Mouse (Mus musculus): ENCODE data around the gene St6galnac5. TPM values are rescaled to one million over a fixed set of nuclear protein-coding genes. Genes with fewer than 3 reads are reported as not detected.
A peak's percentile ranks its signal among the peaks of the same experiment; 100 is the strongest.

The St6galnac5 gene
- polyA plus RNA-seq (2015; fragmentation: Nextera tagmentation; extraction: Ambion mirVana) = 0.95 and 1.5 TPM in 2 replicates

- Histone ChIP-seq H3K27ac (ENCODE audit: low read length) (no peak within 1 kb of the TSS), H3K9ac (ENCODE audit: low read length) (peak within 1 kb of the TSS; percentile 48; the same call in 1 of the 2 replicates), H3K4me2 (ENCODE audit: low read depth, low read length) (peak within 1 kb of the TSS; percentile 56), H3K27me3 (ENCODE audit: control insufficient read depth, insufficient read depth, low read length) (peaks cover 28% of the 10 kb centered on the region), H3K9me3 (replicated peaks; ENCODE audit: control insufficient read depth, low read length) (no peaks in the 10 kb centered on the region), H3K36me3 (ENCODE audit: control insufficient read depth, insufficient read depth, low read length) (no peaks in the 10 kb centered on the region), H3K4me3 (replicated peaks; ENCODE audit: low read length) (peak within 1 kb of the TSS; percentile 46), H3K4me1 (ENCODE audit: control insufficient read depth, insufficient read depth, low read length) (peaks cover 13% of the 10 kb centered on the region)
- no peak for ATAC-seq (ENCODE audit: insufficient read depth, low FRiP score)
- 1% methylated on average over 17 of the region's 17 CpGs for WGBS
These were observed at the start of gene St6galnac5 for GRCm38 (mm10) chr3:152981988-152982387. TSS of gene St6galnac5 (minus strand) at chr3:152982246.

GRCm38 (mm10) chr3:153030756-153031155 lies 48.7 kb upstream of the St6galnac5 start:
- Histone ChIP-seq H3K4me1 (ENCODE audit: control insufficient read depth, insufficient read depth, low read length) (no peaks in the 10 kb centered on the region), H3K9me3 (replicated peaks; ENCODE audit: control insufficient read depth, low read length) (no peaks in the 10 kb centered on the region), H3K36me3 (ENCODE audit: control insufficient read depth, insufficient read depth, low read length) (no peaks in the 10 kb centered on the region), H3K4me3 (replicated peaks; ENCODE audit: low read length) (no peak overlapping the region), H3K27me3 (ENCODE audit: control insufficient read depth, insufficient read depth, low read length) (no peaks in the 10 kb centered on the region), H3K9ac (ENCODE audit: low read length) (no peak overlapping the region), H3K4me2 (ENCODE audit: low read depth, low read length) (no peak overlapping the region), H3K27ac (ENCODE audit: low read length) (no peak overlapping the region)
- WGBS = 91% methylated on average over 5 of the region's 5 CpGs
- ATAC-seq (ENCODE audit: insufficient read depth, low FRiP score) = no peak

- H3K4me3 ChIP-seq (replicated peaks; ENCODE audit: low read length) = no peak overlapping the region
- no peak for ATAC-seq (ENCODE audit: insufficient read depth, low FRiP score)
- no peaks in the 10 kb centered on the region for H3K4me1 ChIP-seq (ENCODE audit: control insufficient read depth, insufficient read depth, low read length)
- H3K9me3 ChIP-seq (replicated peaks; ENCODE audit: control insufficient read depth, low read length) = no peaks in the 10 kb centered on the region
- H3K4me2 ChIP-seq (ENCODE audit: low read depth, low read length) = no peak overlapping the region
- H3K36me3 ChIP-seq (ENCODE audit: control insufficient read depth, insufficient read depth, low read length) = no peaks in the 10 kb centered on the region
- H3K27ac ChIP-seq (ENCODE audit: low read length) = no peak overlapping the region
- H3K9ac ChIP-seq (ENCODE audit: low read length) = no peak overlapping the region
- H3K27me3 ChIP-seq (ENCODE audit: control insufficient read depth, insufficient read depth, low read length) = no peaks in the 10 kb centered on the region
- WGBS = 86% methylated on average over 11 of the region's 11 CpGs
These were observed 42.0 kb upstream of the St6galnac5 start for GRCm38 (mm10) chr3:153024016-153024415.

GRCm38 (mm10) chr3:153018051-153018450 lies 36.0 kb upstream of the St6galnac5 start:
- 57% methylated on average over 10 of the region's 10 CpGs for WGBS
- ATAC-seq (ENCODE audit: insufficient read depth, low FRiP score) = no peak
- no peak overlapping the region for H3K4me2 ChIP-seq (ENCODE audit: low read depth, low read length)

GRCm38 (mm10) chr3:153016355-153016754 lies 34.3 kb upstream of the St6galnac5 start:
- WGBS = 54% methylated on average over 8 of the region's 8 CpGs
- no peak overlapping the region for H3K27ac ChIP-seq (ENCODE audit: low read length)

More at GRCm38 (mm10) chr3:153018051-153018450, 36.0 kb upstream of the St6galnac5 start:
- Histone ChIP-seq H3K9ac (ENCODE audit: low read length) (no peak overlapping the region), H3K36me3 (ENCODE audit: control insufficient read depth, insufficient read depth, low read length) (no peaks in the 10 kb centered on the region), H3K27me3 (ENCODE audit: control insufficient read depth, insufficient read depth, low read length) (no peaks in the 10 kb centered on the region), H3K4me1 (ENCODE audit: control insufficient read depth, insufficient read depth, low read length) (peaks cover 6% of the 10 kb centered on the region; the same call in 1 of the 2 replicates), H3K9me3 (replicated peaks; ENCODE audit: control insufficient read depth, low read length) (no peaks in the 10 kb centered on the region), H3K27ac (ENCODE audit: low read length) (no peak overlapping the region), H3K4me3 (replicated peaks; ENCODE audit: low read length) (no peak overlapping the region)

GRCm38 (mm10) chr3:153006893-153007292 lies 24.8 kb upstream of the St6galnac5 start:
- WGBS = 78% methylated on average over 6 of the region's 6 CpGs
- no peaks in the 10 kb centered on the region for H3K27me3 ChIP-seq (ENCODE audit: control insufficient read depth, insufficient read depth, low read length)
- no peak overlapping the region for H3K4me2 ChIP-seq (ENCODE audit: low read depth, low read length)
- H3K9ac ChIP-seq (ENCODE audit: low read length) = no peak overlapping the region
- H3K9me3 ChIP-seq (replicated peaks; ENCODE audit: control insufficient read depth, low read length) = no peaks in the 10 kb centered on the region
- H3K4me1 ChIP-seq (ENCODE audit: control insufficient read depth, insufficient read depth, low read length) = no peaks in the 10 kb centered on the region
- no peaks in the 10 kb centered on the region for H3K36me3 ChIP-seq (ENCODE audit: control insufficient read depth, insufficient read depth, low read length)
- no peak overlapping the region for H3K4me3 ChIP-seq (replicated peaks; ENCODE audit: low read length)
- ATAC-seq (ENCODE audit: insufficient read depth, low FRiP score) = no peak
- no peak overlapping the region for H3K27ac ChIP-seq (ENCODE audit: low read length)

More at GRCm38 (mm10) chr3:153016355-153016754, 34.3 kb upstream of the St6galnac5 start:
- Histone ChIP-seq H3K9me3 (replicated peaks; ENCODE audit: control insufficient read depth, low read length) (no peaks in the 10 kb centered on the region), H3K4me1 (ENCODE audit: control insufficient read depth, insufficient read depth, low read length) (peaks cover 6% of the 10 kb centered on the region; the same call in 1 of the 2 replicates), H3K4me3 (replicated peaks; ENCODE audit: low read length) (no peak overlapping the region), H3K27me3 (ENCODE audit: control insufficient read depth, insufficient read depth, low read length) (no peaks in the 10 kb centered on the region), H3K9ac (ENCODE audit: low read length) (no peak overlapping the region), H3K4me2 (ENCODE audit: low read depth, low read length) (no peak overlapping the region), H3K36me3 (ENCODE audit: control insufficient read depth, insufficient read depth, low read length) (no peaks in the 10 kb centered on the region)
- no peak for ATAC-seq (ENCODE audit: insufficient read depth, low FRiP score)

GRCm38 (mm10) chr3:152998901-152999300 lies 16.9 kb upstream of the St6galnac5 start:
- Histone ChIP-seq H3K4me1 (ENCODE audit: control insufficient read depth, insufficient read depth, low read length) (no peaks in the 10 kb centered on the region), H3K9ac (ENCODE audit: low read length) (no peak overlapping the region), H3K4me3 (replicated peaks; ENCODE audit: low read length) (no peak overlapping the region), H3K36me3 (ENCODE audit: control insufficient read depth, insufficient read depth, low read length) (no peaks in the 10 kb centered on the region), H3K4me2 (ENCODE audit: low read depth, low read length) (no peak overlapping the region), H3K27me3 (ENCODE audit: control insufficient read depth, insufficient read depth, low read length) (no peaks in the 10 kb centered on the region), H3K9me3 (replicated peaks; ENCODE audit: control insufficient read depth, low read length) (no peaks in the 10 kb centered on the region), H3K27ac (ENCODE audit: low read length) (no peak overlapping the region)
- WGBS = 70% methylated on average over 5 of the region's 5 CpGs
- no peak for ATAC-seq (ENCODE audit: insufficient read depth, low FRiP score)

- Histone ChIP-seq H3K4me3 (replicated peaks; ENCODE audit: low read length) (no peak overlapping the region), H3K4me2 (ENCODE audit: low read depth, low read length) (no peak overlapping the region), H3K27ac (ENCODE audit: low read length) (no peak overlapping the region), H3K4me1 (ENCODE audit: control insufficient read depth, insufficient read depth, low read length) (no peaks in the 10 kb centered on the region), H3K36me3 (ENCODE audit: control insufficient read depth, insufficient read depth, low read length) (no peaks in the 10 kb centered on the region), H3K9me3 (replicated peaks; ENCODE audit: control insufficient read depth, low read length) (no peaks in the 10 kb centered on the region), H3K27me3 (ENCODE audit: control insufficient read depth, insufficient read depth, low read length) (no peaks in the 10 kb centered on the region), H3K9ac (ENCODE audit: low read length) (no peak overlapping the region)
- ATAC-seq (ENCODE audit: insufficient read depth, low FRiP score) = no peak
- 44% methylated on average over 5 of the region's 5 CpGs for WGBS
These were observed 16.1 kb upstream of the St6galnac5 start for GRCm38 (mm10) chr3:152998106-152998505.

- H3K4me2 ChIP-seq (ENCODE audit: low read depth, low read length) = no peak overlapping the region
- no peaks in the 10 kb centered on the region for H3K4me1 ChIP-seq (ENCODE audit: control insufficient read depth, insufficient read depth, low read length)
- no peak overlapping the region for H3K9ac ChIP-seq (ENCODE audit: low read length)
- WGBS = 58% methylated on average over 5 of the region's 5 CpGs
- no peak for ATAC-seq (ENCODE audit: insufficient read depth, low FRiP score)
- H3K36me3 ChIP-seq (ENCODE audit: control insufficient read depth, insufficient read depth, low read length) = no peaks in the 10 kb centered on the region
- no peaks in the 10 kb centered on the region for H3K27me3 ChIP-seq (ENCODE audit: control insufficient read depth, insufficient read depth, low read length)
- H3K27ac ChIP-seq (ENCODE audit: low read length) = no peak overlapping the region
- H3K9me3 ChIP-seq (replicated peaks; ENCODE audit: control insufficient read depth, low read length) = no peaks in the 10 kb centered on the region
- H3K4me3 ChIP-seq (replicated peaks; ENCODE audit: low read length) = no peak overlapping the region
These were observed 11.6 kb upstream of the St6galnac5 start for GRCm38 (mm10) chr3:152993608-152994007.
